Mouse (Mus musculus) spleen, adult 2 months (tissue): ENCODE results near the gene Hrasls. TPM values are rescaled to one million over a fixed set of nuclear protein-coding genes. Genes with fewer than 3 reads are reported as not detected.

Source experiments
- DNase-seq, 2 experiments: peaks; one replicate each; pipeline versions ENCODE4 v3.0.0 to v3.0.0-alpha.2; 2012 to 2021; ENCODE audit warnings: low spot score in 2 of 2, low read depth in 1 of 2
- H3K27ac ChIP-seq: fragments of 200-500 bp; 2 replicates; pipeline ENCODE4 v1.5.1; 2012; ENCODE audit warnings: low read length, inconsistent platforms; ENCODE audit not compliant: insufficient read depth
- H3K27me3 ChIP-seq: fragments of 200-500 bp; 2 replicates; pipeline ENCODE4 v1.6.1; 2012; ENCODE audit warnings: mild to moderate bottlenecking, moderate library complexity, low read length, inconsistent platforms; ENCODE audit not compliant: control insufficient read depth, insufficient read depth
- H3K36me3 ChIP-seq: fragments of 200-500 bp; 2 replicates; pipeline ENCODE4 v1.6.1; 2012; ENCODE audit warnings: mild to moderate bottlenecking, low read length, inconsistent platforms; ENCODE audit not compliant: control insufficient read depth, insufficient read depth
- H3K4me1 ChIP-seq: fragments of 200-500 bp; 2 replicates; pipeline ENCODE4 v1.6.1; 2011; ENCODE audit warnings: inconsistent platforms; ENCODE audit not compliant: control insufficient read depth, insufficient read depth, insufficient read length
- H3K4me3 ChIP-seq: fragments of 200-500 bp; 2 replicates; pipeline ENCODE4 v1.5.1; 2011; ENCODE audit warnings: mild to moderate bottlenecking, inconsistent platforms; ENCODE audit not compliant: insufficient read depth, insufficient read length; ENCODE audit errors: extremely low read depth
- CTCF ChIP-seq: fragments of 200-500 bp; IDR thresholded peaks from 2 replicates; pipeline ENCODE4 v1.5.1; 2011; ENCODE audit warnings: mild to moderate bottlenecking, inconsistent platforms; ENCODE audit not compliant: insufficient read depth, insufficient read length, insufficient replicate concordance; ENCODE audit errors: extremely low read depth
- POLR2A ChIP-seq: fragments of 200-500 bp; IDR thresholded peaks from 2 replicates; pipeline ENCODE4 v1.6.1; 2011; ENCODE audit warnings: low read depth, low read length, inconsistent platforms
- WGBS: fragments of 180-500 bp; shearing (Covaris S2); methylation state at CpG from one replicate; pipeline ENCODE4 v1.1.7; 2018; 5-methylcytosine and 5-hydroxymethylcytosine counted together
- polyA plus RNA-seq: library from polyadenylated mRNA; depleted of rRNA; stranded (reverse); fragments of >200 nt; gene quantifications from 2 replicates; pipeline ENCODE4 v1.2.3, GENCODE M21; 2012

Hrasls gene
- polyA plus RNA-seq, 1 experiment: not detected

GRCm38 (mm10) chr16:29193981-29194380, 15.5 kb upstream of the Hrasls start:
- DNase-seq: no peak
- TF ChIP-seq CTCF: no peak
- no peak for TF ChIP-seq POLR2A
- WGBS: 88% methylated on average over 4 of the region's 4 CpGs

GRCm38 (mm10) chr16:29195156-29195555, 14.3 kb upstream of the Hrasls start:
- H3K36me3 ChIP-seq: no peaks in the 10 kb centered on the region
- H3K4me3 ChIP-seq: no peak overlapping the region
- WGBS: 88% methylated on average over 1 of the region's 1 CpGs
- no peaks in the 10 kb centered on the region for H3K27me3 ChIP-seq
- no peak for DNase-seq
- TF ChIP-seq POLR2A: no peak
- no peak for TF ChIP-seq CTCF
- H3K4me1 ChIP-seq: no peaks in the 10 kb centered on the region
- H3K27ac ChIP-seq: no peak overlapping the region

More at GRCm38 (mm10) chr16:29193981-29194380, 15.5 kb upstream of the Hrasls start:
- H3K27ac ChIP-seq: no peak overlapping the region
- H3K27me3 ChIP-seq: no peaks in the 10 kb centered on the region
- no peak overlapping the region for H3K4me3 ChIP-seq
- no peaks in the 10 kb centered on the region for H3K4me1 ChIP-seq
- H3K36me3 ChIP-seq: no peaks in the 10 kb centered on the region

GRCm38 (mm10) chr16:29198461-29198860, 11.0 kb upstream of the Hrasls start:
- H3K4me1 ChIP-seq: no peaks in the 10 kb centered on the region
- H3K27ac ChIP-seq: no peak overlapping the region
- H3K36me3 ChIP-seq: no peaks in the 10 kb centered on the region
- no peak for DNase-seq
- no peaks in the 10 kb centered on the region for H3K27me3 ChIP-seq
- WGBS: 56% methylated on average over 5 of the region's 5 CpGs
- no peak for TF ChIP-seq POLR2A
- no peak overlapping the region for H3K4me3 ChIP-seq

- no peaks in the 10 kb centered on the region for H3K4me1 ChIP-seq
- 83% methylated on average over 2 of the region's 2 CpGs for WGBS
- H3K27me3 ChIP-seq: no peaks in the 10 kb centered on the region
- no peak for TF ChIP-seq POLR2A
- no peak for TF ChIP-seq CTCF
- no peaks in the 10 kb centered on the region for H3K36me3 ChIP-seq
- no peak for DNase-seq
- no peak overlapping the region for H3K27ac ChIP-seq
- H3K4me3 ChIP-seq: no peak overlapping the region
These were observed 8.3 kb upstream of the Hrasls start for GRCm38 (mm10) chr16:29201146-29201545.

DNA sequence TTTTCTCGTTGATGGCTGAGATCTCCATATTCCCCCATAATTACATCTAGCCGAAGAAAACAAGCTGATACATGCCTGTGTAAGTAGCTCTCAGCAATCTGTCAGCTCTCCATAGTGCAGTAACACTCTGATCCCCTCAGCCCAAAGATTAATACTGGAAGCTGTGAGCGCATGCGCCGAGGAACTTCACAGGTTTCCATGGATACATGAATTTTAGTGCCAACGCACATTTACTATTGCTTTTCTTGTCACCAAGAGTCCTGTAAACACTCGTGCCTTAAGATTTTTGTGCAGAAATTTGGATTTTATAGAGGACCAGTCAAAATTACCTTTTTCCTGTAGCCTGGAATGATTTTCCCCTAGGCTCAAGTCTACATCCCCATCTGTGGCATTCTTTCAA, 4.6 kb upstream of the Hrasls start:
- no peak for DNase-seq
- WGBS: 88% methylated on average over 7 of the region's 7 CpGs
- Histone ChIP-seq H3K36me3 (no peaks in the 10 kb centered on the region), H3K4me3 (no peak overlapping the region), H3K27me3 (no peaks in the 10 kb centered on the region), H3K27ac (no peak overlapping the region), H3K4me1 (no peaks in the 10 kb centered on the region)
- TF ChIP-seq CTCF: no peak
- no peak for TF ChIP-seq POLR2A

GRCm38 (mm10) chr16:29205581-29205980, 3.9 kb upstream of the Hrasls start:
- WGBS: 43% methylated on average over 2 of the region's 2 CpGs
- Histone ChIP-seq H3K27me3 (no peaks in the 10 kb centered on the region), H3K4me1 (no peaks in the 10 kb centered on the region), H3K36me3 (no peaks in the 10 kb centered on the region), H3K4me3 (no peak overlapping the region), H3K27ac (no peak overlapping the region)
- TF ChIP-seq POLR2A (no peak), CTCF (no peak)
- no peak for DNase-seq

GRCm38 (mm10) chr16:29208841-29209240, 654 bp upstream of the Hrasls start:
- Histone ChIP-seq H3K36me3 (no peaks in the 10 kb centered on the region), H3K4me3 (no peak overlapping the region), H3K4me1 (no peaks in the 10 kb centered on the region), H3K27ac (no peak overlapping the region), H3K27me3 (no peaks in the 10 kb centered on the region)
- no peak for DNase-seq
- 73% methylated on average over 7 of the region's 7 CpGs for WGBS
- TF ChIP-seq POLR2A (no peak), CTCF (no peak)
